Mouse (Mus musculus) lung, embryonic 14.5 days (tissue): Measurements from ENCODE around the gene Derl3. TPM values are rescaled to one million over a fixed set of nuclear protein-coding genes. Genes with fewer than 3 reads are reported as not detected.

Source experiments
- ATAC-seq: fragments of 200-750 bp; cut with Nextera tagmentation; 2 replicates; pipeline ENCODE4 v1.8.0; 2017; ENCODE audit warnings: mild to moderate bottlenecking, moderate TSS enrichment, moderate library complexity; ENCODE audit not compliant: insufficient read depth
- DNase-seq: peaks from one replicate; pipeline ENCODE4 v3.0.0-alpha.2; 2015
- H3K27ac ChIP-seq: fragments of 300-500 bp; sonication (generic); 2 replicates; pipeline ENCODE4 v1.5.1; 2014; ENCODE audit warnings: low read depth, mild to moderate bottlenecking, moderate library complexity
- H3K27me3 ChIP-seq: fragments of 300-500 bp; sonication (generic); 2 replicates; pipeline ENCODE4 v1.6.1; 2014; ENCODE audit warnings: low read length, control low read depth; ENCODE audit not compliant: insufficient read depth
- H3K36me3 ChIP-seq: fragments of 300-500 bp; sonication (generic); 2 replicates; pipeline ENCODE4 v1.6.1; 2014; ENCODE audit warnings: control low read depth; ENCODE audit not compliant: insufficient read depth
- H3K4me1 ChIP-seq: fragments of 300-500 bp; sonication (generic); 2 replicates; pipeline ENCODE4 v1.6.1; 2014; ENCODE audit warnings: antibody characterized with exemption, control low read depth; ENCODE audit not compliant: insufficient read depth
- H3K4me2 ChIP-seq: fragments of 300-500 bp; sonication (generic); 2 replicates; pipeline ENCODE4 v1.6.1; 2014; ENCODE audit warnings: mild to moderate bottlenecking
- H3K4me3 ChIP-seq: fragments of 300-500 bp; sonication (generic); 2 replicates; pipeline ENCODE4 v1.5.1; 2014; ENCODE audit warnings: low read depth, low read length
- H3K9ac ChIP-seq: fragments of 300-500 bp; sonication (generic); 2 replicates; pipeline ENCODE4 v1.6.1; 2014
- H3K9me3 ChIP-seq: fragments of 300-500 bp; sonication (generic); 2 replicates; pipeline ENCODE4 v1.6.1; 2016; ENCODE audit warnings: low read depth, low read length, control low read depth
- CTCF ChIP-seq: IDR thresholded peaks from 2 replicates; pipeline ENCODE4 v1.5.1; 2016; ENCODE audit warnings: antibody characterized with exemption, low read depth
- WGBS: fragments of 180-500 bp; shearing (Covaris S2); extraction: QIAGEN DNeasy Blood & Tissue Kit; methylation state at CpG from one replicate; pipeline ENCODE4 v1.1.7; 2014; 5-methylcytosine and 5-hydroxymethylcytosine counted together
- polyA plus RNA-seq: library from polyadenylated mRNA; unstranded; fragments of >200 nt; fragmentation: Nextera tagmentation; extraction: Ambion mirVana; gene quantifications from 2 replicates; pipeline ENCODE4 v1.2.1, GENCODE M21; 2014

Derl3 gene
- polyA plus RNA-seq, 1 experiment from 2014 or later = 2.0 TPM

- no peak within 1 kb of the TSS for H3K9ac ChIP-seq
- no peaks in the 10 kb centered on the region for H3K4me1 ChIP-seq
- no peak for TF ChIP-seq CTCF
- DNase-seq (no peak), ATAC-seq (no peak)
- H3K27ac ChIP-seq = peak within 1 kb of the TSS; percentile 70
- H3K4me2 ChIP-seq = peak within 1 kb of the TSS; percentile 5; the same call in 1 of the 2 replicates
- WGBS = 74% methylated on average over 15 of the region's 15 CpGs
- H3K4me3 ChIP-seq = no peak within 1 kb of the TSS
- no peaks in the 10 kb centered on the region for H3K27me3 ChIP-seq
- H3K9me3 ChIP-seq = no peaks in the 10 kb centered on the region
- no peaks in the 10 kb centered on the region for H3K36me3 ChIP-seq
Measured at GRCm38 (mm10) chr10:75942736-75943477, 49.7 kb downstream of the Derl3 start, which contains the start of gene Vpreb3. TSS of gene Vpreb3 (plus strand) at chr10:75943057.

DNA sequence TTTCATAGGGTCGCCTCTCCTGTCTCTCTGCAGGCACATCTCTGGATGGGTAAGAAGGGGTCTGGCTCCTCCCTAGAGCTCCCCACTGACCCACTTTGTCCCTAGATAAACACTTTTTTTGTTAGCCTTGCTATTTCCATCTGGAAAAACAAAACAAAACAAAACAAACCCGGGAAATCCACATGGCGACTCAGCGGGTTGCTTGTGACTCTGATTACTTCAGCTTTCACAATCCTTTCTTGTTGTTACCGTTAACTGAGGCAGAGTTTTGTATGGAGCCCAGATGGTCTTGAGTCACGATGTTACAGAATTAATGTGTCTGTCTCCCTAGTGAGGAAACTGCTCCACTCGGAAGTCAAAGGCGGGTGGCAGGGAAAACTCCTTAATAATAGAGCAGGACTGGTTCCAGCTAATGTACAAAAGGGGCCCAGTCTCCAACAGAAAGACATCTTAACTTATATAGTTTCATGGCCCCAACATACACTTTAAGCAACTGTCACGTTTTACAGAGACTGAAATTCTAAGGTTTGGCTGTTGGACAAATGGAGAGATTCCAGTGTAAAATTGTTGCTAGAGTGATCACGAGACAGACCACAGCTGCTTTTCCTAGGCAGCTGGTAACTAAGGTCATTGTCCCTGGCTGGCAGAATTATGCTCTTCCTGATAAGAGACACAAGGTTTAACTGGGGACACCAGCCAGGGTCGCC lies 51.0 kb downstream of the Derl3 start:
- DNase-seq = peak; percentile 88
- 24% methylated on average over 11 of the region's 11 CpGs for WGBS
- peak; percentile 77 for ATAC-seq
- TF ChIP-seq CTCF = no peak
- Histone ChIP-seq H3K4me3 (no peak overlapping the region), H3K4me1 (no peaks in the 10 kb centered on the region), H3K9ac (no peak overlapping the region), H3K9me3 (no peaks in the 10 kb centered on the region), H3K4me2 (peak overlapping the region; percentile 5; the same call in 1 of the 2 replicates), H3K27me3 (no peaks in the 10 kb centered on the region), H3K27ac (peak overlapping the region; percentile 70), H3K36me3 (no peaks in the 10 kb centered on the region)

DNA sequence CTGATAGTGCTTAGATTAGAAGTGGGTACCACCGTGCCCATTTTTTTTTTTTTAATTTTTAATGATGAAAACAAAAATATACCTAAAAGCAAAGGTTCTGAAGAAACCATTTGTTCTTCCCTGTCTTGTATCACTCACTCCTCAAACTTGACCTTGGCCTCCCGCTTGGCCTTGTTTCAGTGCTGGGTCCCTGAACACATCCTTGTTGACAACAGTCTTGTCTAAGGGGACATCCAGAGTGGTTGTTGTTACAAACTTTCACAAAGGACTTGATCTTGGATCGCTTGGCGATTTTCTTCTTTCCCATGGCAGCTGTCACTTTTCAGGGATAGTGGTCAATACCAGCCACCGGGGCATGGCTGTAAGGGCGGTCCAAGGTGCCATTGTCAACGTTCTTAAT lies 52.0 kb downstream of the Derl3 start:
- Histone ChIP-seq H3K4me1 (no peaks in the 10 kb centered on the region), H3K27me3 (peaks cover 5% of the 10 kb centered on the region; the same call in 1 of the 2 replicates), H3K36me3 (no peaks in the 10 kb centered on the region), H3K9ac (no peak overlapping the region), H3K27ac (no peak overlapping the region), H3K4me3 (no peak overlapping the region), H3K9me3 (no peaks in the 10 kb centered on the region), H3K4me2 (no peak overlapping the region)
- no peak for DNase-seq
- ATAC-seq = no peak
- 92% methylated on average over 7 of the region's 7 CpGs for WGBS
- TF ChIP-seq CTCF = no peak

Other genes starting within 250 kb of the Derl3 start
- gene Susd2, start 249.4 kb upstream of the Derl3 start, polyA plus RNA-seq = 5.8 and 5.9 TPM in 2 replicates
- 41.1 and 50.0 TPM in 2 replicates for gene Cabin1, start 129.1 kb upstream of the Derl3 start, polyA plus RNA-seq
- 61.6 and 71.6 TPM in 2 replicates for gene Ddt, start 120.0 kb upstream of the Derl3 start, polyA plus RNA-seq
- gene Gm20441, start 112.5 kb upstream of the Derl3 start, polyA plus RNA-seq = not detected in 2 replicates
- 18.9 and 19.8 TPM in 2 replicates for gene Gstt3, start 112.0 kb upstream of the Derl3 start, polyA plus RNA-seq
- 23.5 and 24.8 TPM in 2 replicates for gene Gstt1, start 94.8 kb upstream of the Derl3 start, polyA plus RNA-seq
- not detected in 2 replicates for gene Gstt4, start 70.9 kb upstream of the Derl3 start, polyA plus RNA-seq
- 28.0 and 29.8 TPM in 2 replicates for gene Gstt2, start 56.0 kb upstream of the Derl3 start, polyA plus RNA-seq
- gene Mif, start 33.2 kb upstream of the Derl3 start, polyA plus RNA-seq = 2,116 and 2,356 TPM in 2 replicates
- gene Smarcb1, start 28.2 kb downstream of the Derl3 start, polyA plus RNA-seq = 199 and 219 TPM in 2 replicates
- 24.3 and 35.2 TPM in 2 replicates for gene Chchd10, start 39.7 kb downstream of the Derl3 start, polyA plus RNA-seq
- gene Mmp11, start 43.1 kb downstream of the Derl3 start, polyA plus RNA-seq = 61.8 and 61.9 TPM in 2 replicates
- 0.30 and 0.39 TPM in 2 replicates for gene Gm867, start 47.3 kb downstream of the Derl3 start, polyA plus RNA-seq
- gene Vpreb3, start 49.6 kb downstream of the Derl3 start, polyA plus RNA-seq = 0.63 and 0.87 TPM in 2 replicates
- gene Gm5134, start 61.1 kb downstream of the Derl3 start, polyA plus RNA-seq = 0.14 TPM in 1 of 2 replicates, not detected in the other
- gene Zfp280b, start 139.2 kb downstream of the Derl3 start, polyA plus RNA-seq = 24.9 and 26.2 TPM in 2 replicates
- not detected in 2 replicates for gene Slc5a4b, start 217.5 kb downstream of the Derl3 start, polyA plus RNA-seq